Comparison of ENCODE assay signal across 15 mouse cellular contexts in genomic region chr12:112387836-112388235, GRCm38 (mm10).
DNase-seq lines count a peak whose midpoint lies in the region; ATAC-seq and TF ChIP-seq lines count a peak whose summit lies in the region.
"Had no signal": no experiment of that assay in that cellular context is flagged by ENCODE, and none has a peak within 500 bp of the region (broad histone marks: within the 10 kb centered on the region; RNA-seq: fewer than 3 reads in every experiment).

No protein-coding gene starts in this region.

- no peak overlapping the region for H3K4me3 ChIP-seq in kidney, postnatal 0 days (replicated peaks; ENCODE audit: low read depth, low read length)
- H3K4me3 ChIP-seq in midbrain, embryonic 11.5 days (ENCODE audit: low read depth, low read length) = no peak overlapping the region
- no peak overlapping the region for H3K4me3 ChIP-seq in midbrain, embryonic 10.5 days
- no peak overlapping the region for H3K4me3 ChIP-seq in stomach, postnatal 0 days (ENCODE audit: low read depth, low read length)
- H3K4me3 ChIP-seq: heart, embryonic 13.5 days; kidney, embryonic 15.5 days had no signal

- H3K9ac ChIP-seq in kidney, postnatal 0 days (ENCODE audit: low read depth, low read length) = no peak overlapping the region
- no peak overlapping the region for H3K9ac ChIP-seq in midbrain, embryonic 11.5 days (ENCODE audit: low read length)
- H3K9ac ChIP-seq in stomach, postnatal 0 days (ENCODE audit: low read length) = no peak overlapping the region
- H3K9ac ChIP-seq: heart, embryonic 13.5 days; kidney, embryonic 15.5 days; lung, embryonic 14.5 days had no signal

- 0 out of 2 replicates have a peak, but pooled peaks have one; percentile 11 for TF ChIP-seq CTCF in kidney, postnatal 0 days (IDR thresholded peaks at IDR 0.05; ENCODE audit: low read depth)
- TF ChIP-seq CTCF in stomach, postnatal 0 days (IDR thresholded peaks at IDR 0.05; ENCODE audit: low read depth) = peak; percentile 40

- no peak for TF ChIP-seq EP300 in stomach, postnatal 0 days (optimal IDR thresholded peaks at IDR 0.05)

- no peak overlapping the region for H3K4me2 ChIP-seq in kidney, postnatal 0 days (ENCODE audit: low read length)
- no peak overlapping the region for H3K4me2 ChIP-seq in midbrain, embryonic 11.5 days
- H3K4me2 ChIP-seq in stomach, postnatal 0 days (replicated peaks; ENCODE audit: low read depth) = no peak overlapping the region
- H3K4me2 ChIP-seq: heart, embryonic 13.5 days; kidney, embryonic 15.5 days; lung, embryonic 14.5 days had no signal

- H3K27me3 ChIP-seq in kidney, postnatal 0 days (ENCODE audit: insufficient read depth, low read length) = no peaks in the 10 kb centered on the region
- peaks cover 41% of the 10 kb centered on the region for H3K27me3 ChIP-seq in midbrain, embryonic 11.5 days (ENCODE audit: control insufficient read depth, insufficient read depth, low read length)
- H3K27me3 ChIP-seq in midbrain, embryonic 10.5 days (ENCODE audit: low read depth, poor library complexity, severe bottlenecking) = peaks cover 83% of the 10 kb centered on the region
- H3K27me3 ChIP-seq in stomach, postnatal 0 days (ENCODE audit: control insufficient read depth, insufficient read depth, low read length) = no peaks in the 10 kb centered on the region
- H3K27me3 ChIP-seq: kidney, embryonic 15.5 days had no signal

- no peaks in the 10 kb centered on the region for H3K36me3 ChIP-seq in kidney, postnatal 0 days (ENCODE audit: insufficient read depth, low read length)
- no peaks in the 10 kb centered on the region for H3K36me3 ChIP-seq in midbrain, embryonic 11.5 days (ENCODE audit: control insufficient read depth, insufficient read depth, low read length)
- H3K36me3 ChIP-seq in midbrain, embryonic 10.5 days = no peaks in the 10 kb centered on the region
- no peaks in the 10 kb centered on the region for H3K36me3 ChIP-seq in stomach, postnatal 0 days (ENCODE audit: control insufficient read depth, insufficient read depth, low read length)
- H3K36me3 ChIP-seq: heart, embryonic 13.5 days; kidney, embryonic 15.5 days had no signal

- no peak for ATAC-seq in kidney, postnatal 0 days (replicated peaks; ENCODE audit: low FRiP score, low read depth)
- ATAC-seq in midbrain, embryonic 11.5 days (ENCODE audit: low FRiP score) = 0 out of 2 replicates have a peak, but pooled peaks have one; percentile 9
- ATAC-seq in stomach, postnatal 0 days (ENCODE audit: low FRiP score, low TSS enrichment) = no peak
- ATAC-seq: forebrain, embryonic 14.5 days had no signal

- no peaks in the 10 kb centered on the region for H3K9me3 ChIP-seq in kidney, postnatal 0 days (replicated peaks; ENCODE audit: low read length)
- no peaks in the 10 kb centered on the region for H3K9me3 ChIP-seq in midbrain, embryonic 11.5 days (ENCODE audit: control insufficient read depth, low read length)
- H3K9me3 ChIP-seq in midbrain, embryonic 10.5 days (replicated peaks) = no peaks in the 10 kb centered on the region
- H3K9me3 ChIP-seq in stomach, postnatal 0 days (ENCODE audit: control insufficient read depth, low read length) = no peaks in the 10 kb centered on the region
- H3K9me3 ChIP-seq: heart, embryonic 13.5 days; kidney, embryonic 15.5 days had no signal

- no peak for DNase-seq in kidney, postnatal 0 days (ENCODE audit: low spot score)
- DNase-seq in kidney, adult 11 months = no peak
- DNase-seq in midbrain, embryonic 11.5 days (ENCODE audit: low spot score, missing footprints) = no peak
- DNase-seq in midbrain, embryonic 10.5 days (ENCODE audit: low spot score) = no peak
- peak; percentile 21 for DNase-seq in ES-CJ7 (ENCODE audit: low read depth, low spot score)
- no peak for DNase-seq in stomach, postnatal 0 days (ENCODE audit: low spot score)
- no peak for DNase-seq in adrenal gland, adult 8-10 months
- DNase-seq: cerebellum, adult 9-11 months; heart, postnatal 4 days; lung, embryonic 14.5 days; right cerebral cortex, adult 18-20 months; thymus, adult 2 months had no signal

- H3K27ac ChIP-seq in kidney, postnatal 0 days = no peak overlapping the region
- no peak overlapping the region for H3K27ac ChIP-seq in midbrain, embryonic 11.5 days (ENCODE audit: low read depth, low read length)
- no peak overlapping the region for H3K27ac ChIP-seq in midbrain, embryonic 10.5 days (replicated peaks)
- H3K27ac ChIP-seq in stomach, postnatal 0 days (replicated peaks) = no peak overlapping the region
- H3K27ac ChIP-seq: heart, embryonic 13.5 days; kidney, embryonic 15.5 days had no signal

- H3K4me1 ChIP-seq in kidney, postnatal 0 days (replicated peaks; ENCODE audit: insufficient read depth, low read length) = no peaks in the 10 kb centered on the region
- peaks cover 13% of the 10 kb centered on the region for H3K4me1 ChIP-seq in midbrain, embryonic 11.5 days (ENCODE audit: control insufficient read depth, insufficient read depth, low read length)
- H3K4me1 ChIP-seq in midbrain, embryonic 10.5 days = peaks cover 19% of the 10 kb centered on the region
- no peaks in the 10 kb centered on the region for H3K4me1 ChIP-seq in stomach, postnatal 0 days (replicated peaks; ENCODE audit: control insufficient read depth, insufficient read depth)
- H3K4me1 ChIP-seq: heart, embryonic 13.5 days; kidney, embryonic 15.5 days had no signal

- WGBS in kidney, postnatal 0 days = 77% methylated on average over 9 of the region's 9 CpGs
- WGBS in midbrain, embryonic 11.5 days = 66% methylated on average over 9 of the region's 9 CpGs
- 75% methylated on average over 9 of the region's 9 CpGs for WGBS in midbrain, embryonic 10.5 days
- WGBS in stomach, postnatal 0 days = 69% methylated on average over 9 of the region's 9 CpGs
